Mouse (Mus musculus): ENCODE data around the gene Fbf1. TPM values are rescaled to one million over a fixed set of nuclear protein-coding genes. Genes with fewer than 3 reads are reported as not detected.
"Not testable (repeated sequence)": the region's sequence is repeated elsewhere in the genome, so short reads cannot be mapped to it uniquely, and the experiment has no call there.

Fbf1 gene
- polyA plus RNA-seq, 1 experiment = 37.8 TPM

DNA sequence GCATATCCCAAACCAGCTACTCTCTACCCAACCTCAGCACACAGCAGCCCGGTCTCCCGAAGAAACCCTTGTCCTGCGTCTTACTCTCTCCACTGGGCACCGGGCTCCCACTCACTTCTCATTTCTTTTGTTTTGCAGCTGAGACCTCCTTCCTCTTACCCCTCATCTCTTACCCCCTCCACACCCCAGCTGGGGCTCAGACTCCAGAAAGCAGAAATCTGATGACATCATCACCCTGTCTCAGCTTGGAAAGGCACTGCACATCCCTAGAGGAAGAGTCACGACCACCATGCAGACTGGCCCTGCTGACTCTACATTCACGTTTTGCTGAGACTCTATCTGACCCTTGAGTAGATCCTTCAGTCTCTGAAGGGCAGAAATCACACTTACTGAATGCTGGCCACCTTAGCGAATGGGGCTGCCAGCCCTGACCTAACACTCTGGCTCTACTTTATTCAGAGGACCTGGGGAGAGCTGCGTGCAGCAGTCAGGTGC lies 37.9 kb downstream of the Fbf1 start:
- peaks cover 82% of the 10 kb centered on the region for H3K36me3 ChIP-seq (replicated peaks; ENCODE audit: low read length)
- TF ChIP-seq FLI1 (IDR thresholded peaks at IDR 0.05; ENCODE audit: low read length) (no peak), GATA1 (IDR thresholded peaks at IDR 0.05; ENCODE audit: borderline replicate concordance, low read length) (no peak)
- H3K27me3 ChIP-seq (replicated peaks) = no peaks in the 10 kb centered on the region

DNA sequence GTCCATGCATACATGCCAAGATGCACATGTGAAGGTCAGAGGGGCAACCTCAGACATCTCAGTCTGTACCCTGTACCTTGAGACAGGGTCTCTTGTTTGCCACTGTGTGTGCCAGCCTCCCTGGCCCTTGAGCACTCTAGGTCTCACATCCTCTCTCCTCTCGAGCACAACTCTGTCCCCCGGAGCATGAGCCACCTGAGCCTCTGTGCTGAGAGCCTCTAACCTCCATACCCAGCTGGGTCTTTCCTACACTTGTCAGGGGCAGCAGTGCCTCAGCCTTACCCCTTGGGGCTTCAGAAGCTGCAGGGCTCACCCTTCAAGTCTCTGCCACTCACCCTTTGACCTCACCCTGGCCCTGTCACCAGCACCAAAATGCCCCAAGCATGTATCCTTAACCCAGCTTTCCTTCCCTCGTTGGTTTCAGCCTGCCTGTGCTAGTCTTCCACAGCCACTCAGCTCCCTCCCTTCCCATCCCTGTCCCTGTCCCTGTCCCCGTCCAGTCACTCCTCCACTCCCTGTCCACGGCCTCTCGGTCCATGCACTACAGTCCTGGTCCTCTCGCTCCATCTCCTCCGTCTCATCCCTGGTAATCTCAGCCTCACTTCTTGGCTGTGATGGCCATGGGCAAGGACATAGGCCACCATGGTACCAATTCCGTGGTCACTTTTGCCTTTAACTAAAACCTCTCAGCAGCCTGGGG lies 38.7 kb downstream of the Fbf1 start:
- peaks cover 80% of the 10 kb centered on the region for H3K36me3 ChIP-seq (replicated peaks; ENCODE audit: low read length)
- no peaks in the 10 kb centered on the region for H3K27me3 ChIP-seq (replicated peaks)
- peaks cover 12% of the 10 kb centered on the region for H3K9me3 ChIP-seq
- H3K4me1 ChIP-seq = peaks cover 82% of the 10 kb centered on the region
- H3K4me3 ChIP-seq (replicated peaks) = peak overlapping the region; percentile 98
- TF ChIP-seq FLI1 (IDR thresholded peaks at IDR 0.05; ENCODE audit: low read length) (no peak), GATA1 (IDR thresholded peaks at IDR 0.05; ENCODE audit: borderline replicate concordance, low read length) (no peak)

More for the DNA sequence above, 37.9 kb downstream of the Fbf1 start:
- H3K9me3 ChIP-seq = peaks cover 12% of the 10 kb centered on the region
- peak overlapping the region; percentile 98 for H3K4me3 ChIP-seq (replicated peaks)
- H3K4me1 ChIP-seq = peaks cover 85% of the 10 kb centered on the region

DNA sequence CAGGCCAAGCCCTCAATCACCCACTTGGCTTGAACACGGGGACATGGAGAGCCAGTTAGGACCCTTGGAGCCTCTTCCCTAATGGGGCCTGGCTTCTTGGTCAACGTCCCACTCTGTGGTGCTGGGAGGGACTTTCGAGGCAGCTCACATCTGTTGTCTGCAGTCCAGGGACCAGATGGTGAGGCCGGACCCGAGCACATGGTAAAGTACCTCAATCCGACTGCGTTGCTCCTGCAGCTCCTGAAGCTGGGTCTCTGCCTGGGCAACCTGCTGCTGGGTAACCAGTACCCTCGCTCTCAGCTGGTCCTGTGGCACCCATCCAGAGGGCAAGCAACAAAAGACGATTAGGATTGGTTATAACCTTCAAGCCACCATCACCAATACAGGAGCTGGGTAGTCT lies 40.0 kb downstream of the Fbf1 start:
- H3K4me1 ChIP-seq = peaks cover 70% of the 10 kb centered on the region
- no peak overlapping the region for H3K4me3 ChIP-seq (replicated peaks)
- H3K9me3 ChIP-seq = peaks cover 12% of the 10 kb centered on the region
- no peaks in the 10 kb centered on the region for H3K27me3 ChIP-seq (replicated peaks)
- TF ChIP-seq GATA1 (IDR thresholded peaks at IDR 0.05; ENCODE audit: borderline replicate concordance, low read length) (no peak), FLI1 (IDR thresholded peaks at IDR 0.05; ENCODE audit: low read length) (no peak)
- H3K36me3 ChIP-seq (replicated peaks; ENCODE audit: low read length) = peaks cover 81% of the 10 kb centered on the region

DNA sequence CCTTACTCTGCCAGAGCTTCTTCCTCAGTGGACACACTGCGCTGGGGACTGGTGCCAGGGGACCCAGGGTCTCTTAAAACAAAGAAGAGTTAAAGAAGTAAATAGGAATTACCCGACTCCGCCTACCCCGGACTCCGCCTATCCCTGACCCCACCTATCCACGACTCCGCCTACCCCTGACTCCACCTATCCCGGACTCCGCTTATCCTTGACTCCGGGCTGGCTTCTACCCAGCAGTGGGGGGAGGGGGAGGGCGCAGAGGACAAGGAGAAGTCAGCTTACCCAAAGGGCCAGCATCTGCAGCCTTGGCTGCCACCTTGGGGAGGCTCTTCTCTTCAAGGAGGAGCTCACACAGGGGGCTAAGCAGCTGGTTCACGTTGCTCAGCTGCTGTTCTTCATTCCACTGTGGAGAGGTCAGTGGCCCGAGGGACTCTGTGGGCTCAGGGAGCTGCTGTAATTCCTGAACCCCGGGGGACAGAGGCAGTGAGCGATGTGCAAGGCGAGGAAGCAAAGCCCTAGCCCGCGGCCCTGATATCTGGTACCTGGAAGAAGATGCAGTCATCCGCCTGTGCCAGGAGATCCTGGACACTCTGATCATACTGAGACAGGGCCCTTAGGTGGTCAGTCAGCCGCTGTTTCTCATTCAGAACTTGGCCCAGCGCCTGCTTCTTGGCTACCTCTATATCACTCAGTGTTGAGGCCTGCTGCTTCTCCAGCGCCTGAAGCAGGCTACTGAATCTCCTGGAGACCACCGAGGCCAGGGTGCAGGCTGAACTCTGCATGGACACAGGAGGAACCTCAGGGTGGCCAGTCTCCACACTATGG lies 40.6 kb downstream of the Fbf1 start, which contains the start of gene Trim47:
TSS of gene Trim47 (minus strand) at position 55 of the 825 bp plus-strand sequence.
- peaks cover 64% of the 10 kb centered on the region for H3K4me1 ChIP-seq
- H3K9me3 ChIP-seq = peaks cover 12% of the 10 kb centered on the region
- peaks cover 81% of the 10 kb centered on the region for H3K36me3 ChIP-seq (replicated peaks; ENCODE audit: low read length)
- TF ChIP-seq GATA1 (IDR thresholded peaks at IDR 0.05; ENCODE audit: borderline replicate concordance, low read length) (no peak), FLI1 (IDR thresholded peaks at IDR 0.05; ENCODE audit: low read length) (no peak)
- H3K4me3 ChIP-seq (replicated peaks) = no peak within 1 kb of the TSS
- no peaks in the 10 kb centered on the region for H3K27me3 ChIP-seq (replicated peaks)

DNA sequence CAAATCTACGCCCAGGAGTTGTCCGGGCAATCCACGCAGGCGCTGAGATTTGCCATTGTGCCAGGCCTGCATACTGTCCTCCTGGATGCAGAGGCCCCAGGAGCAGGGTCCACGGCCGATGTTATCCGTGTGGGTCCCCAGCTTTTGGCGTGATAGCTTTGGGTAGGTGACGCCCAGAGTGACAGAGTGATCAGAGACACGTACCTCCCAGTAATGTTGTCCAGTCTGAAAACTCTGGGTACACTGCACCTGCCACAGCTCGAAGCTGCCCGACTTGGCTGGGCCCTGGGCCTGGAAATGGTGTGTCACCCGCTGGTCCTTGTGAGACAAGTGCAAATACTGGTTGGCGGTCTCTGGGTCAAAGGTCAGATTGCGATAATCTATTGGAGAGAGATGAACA lies 41.7 kb downstream of the Fbf1 start:
- no peak overlapping the region for H3K4me3 ChIP-seq (replicated peaks)
- H3K9me3 ChIP-seq = peaks cover 12% of the 10 kb centered on the region
- H3K27me3 ChIP-seq (replicated peaks) = no peaks in the 10 kb centered on the region
- H3K36me3 ChIP-seq (replicated peaks; ENCODE audit: low read length) = peaks cover 74% of the 10 kb centered on the region
- H3K4me1 ChIP-seq = peaks cover 56% of the 10 kb centered on the region
- TF ChIP-seq FLI1 (IDR thresholded peaks at IDR 0.05; ENCODE audit: low read length) (no peak), GATA1 (IDR thresholded peaks at IDR 0.05; ENCODE audit: borderline replicate concordance, low read length) (no peak)

DNA sequence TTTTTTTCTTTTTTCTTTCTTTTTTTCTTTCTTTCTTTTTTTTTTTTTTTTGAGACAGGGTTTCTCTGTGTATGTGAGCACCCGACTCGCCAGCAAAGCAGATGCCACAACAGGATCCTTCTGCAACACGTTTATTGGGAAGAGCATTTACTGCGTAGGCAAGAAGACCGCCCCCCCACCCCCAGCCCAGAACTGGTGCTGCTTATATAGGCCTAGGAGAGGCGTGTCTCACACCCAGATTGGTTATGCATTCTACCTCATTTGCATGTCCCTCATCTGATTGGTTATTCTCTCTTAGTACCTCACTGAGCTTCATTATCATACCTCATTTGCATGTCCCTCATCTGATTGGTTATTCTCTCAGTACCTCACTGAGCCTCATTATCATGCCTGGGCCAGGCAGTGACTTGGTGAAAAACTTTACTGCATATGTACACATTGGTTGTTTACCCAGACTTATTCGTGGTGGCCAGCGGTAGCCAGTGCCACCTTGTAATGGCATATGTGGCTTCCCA lies 46.2 kb downstream of the Fbf1 start:
- Histone ChIP-seq H3K9me3 (peaks cover 12% of the 10 kb centered on the region), H3K36me3 (replicated peaks; ENCODE audit: low read length) (peaks cover 79% of the 10 kb centered on the region), H3K4me1 (peaks cover 21% of the 10 kb centered on the region)
- H3K27me3 ChIP-seq (replicated peaks); H3K4me3 ChIP-seq (replicated peaks): not testable (repeated sequence)

DNA sequence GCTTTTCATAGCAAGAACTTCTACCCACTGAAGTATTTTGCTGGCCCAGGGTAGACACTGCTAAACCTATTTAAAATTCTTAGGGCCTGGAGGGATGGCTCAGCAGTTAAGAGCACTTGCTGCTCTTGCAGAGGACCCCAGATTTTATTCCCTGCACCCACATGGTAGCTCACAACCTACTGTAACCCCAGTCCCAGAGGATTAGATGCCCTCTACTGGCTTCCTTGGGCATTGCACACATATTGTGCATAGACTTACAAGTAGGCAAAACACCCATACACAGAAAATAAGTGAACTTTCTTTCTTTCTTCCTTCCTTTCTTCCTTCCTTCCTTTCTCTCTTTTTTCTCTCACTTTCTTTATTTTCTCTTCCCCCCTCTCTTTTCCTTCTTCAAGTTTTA lies 50.1 kb downstream of the Fbf1 start:
- Histone ChIP-seq H3K9me3 (no peaks in the 10 kb centered on the region; the same call in 1 of the 2 replicates), H3K27me3 (replicated peaks) (no peaks in the 10 kb centered on the region), H3K36me3 (replicated peaks; ENCODE audit: low read length) (peaks cover 51% of the 10 kb centered on the region), H3K4me1 (peaks cover 28% of the 10 kb centered on the region), H3K4me3 (replicated peaks) (no peak overlapping the region)
- TF ChIP-seq GATA1 (IDR thresholded peaks at IDR 0.05; ENCODE audit: borderline replicate concordance, low read length) (no peak), FLI1 (IDR thresholded peaks at IDR 0.05; ENCODE audit: low read length) (no peak)

DNA sequence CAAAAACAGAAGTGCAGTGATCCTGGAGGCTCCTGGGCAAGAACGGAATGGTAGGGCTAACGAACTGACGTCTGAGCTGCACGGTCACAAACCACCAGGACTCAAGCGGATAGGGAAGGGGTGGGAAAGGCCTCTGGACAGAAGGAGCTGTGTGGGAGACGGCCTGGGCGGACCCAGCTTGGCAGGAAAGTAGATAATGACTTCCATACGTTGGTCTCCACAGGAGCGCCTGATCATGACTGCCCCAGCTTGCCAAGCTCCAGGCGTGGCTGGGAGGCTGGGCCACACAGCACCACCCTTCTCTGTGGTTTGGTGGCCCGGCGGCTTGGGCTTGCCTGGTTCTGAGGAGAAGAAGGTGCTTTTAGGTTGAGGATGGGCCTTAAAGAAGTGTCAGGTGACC lies 50.7 kb downstream of the Fbf1 start:
- Histone ChIP-seq H3K4me1 (peaks cover 31% of the 10 kb centered on the region), H3K36me3 (replicated peaks; ENCODE audit: low read length) (peaks cover 45% of the 10 kb centered on the region), H3K4me3 (replicated peaks) (peak overlapping the region; percentile 33), H3K9me3 (no peaks in the 10 kb centered on the region; the same call in 1 of the 2 replicates), H3K27me3 (replicated peaks) (no peaks in the 10 kb centered on the region)
- TF ChIP-seq FLI1 (IDR thresholded peaks at IDR 0.05; ENCODE audit: low read length) (no peak), GATA1 (IDR thresholded peaks at IDR 0.05; ENCODE audit: borderline replicate concordance, low read length) (no peak)

DNA sequence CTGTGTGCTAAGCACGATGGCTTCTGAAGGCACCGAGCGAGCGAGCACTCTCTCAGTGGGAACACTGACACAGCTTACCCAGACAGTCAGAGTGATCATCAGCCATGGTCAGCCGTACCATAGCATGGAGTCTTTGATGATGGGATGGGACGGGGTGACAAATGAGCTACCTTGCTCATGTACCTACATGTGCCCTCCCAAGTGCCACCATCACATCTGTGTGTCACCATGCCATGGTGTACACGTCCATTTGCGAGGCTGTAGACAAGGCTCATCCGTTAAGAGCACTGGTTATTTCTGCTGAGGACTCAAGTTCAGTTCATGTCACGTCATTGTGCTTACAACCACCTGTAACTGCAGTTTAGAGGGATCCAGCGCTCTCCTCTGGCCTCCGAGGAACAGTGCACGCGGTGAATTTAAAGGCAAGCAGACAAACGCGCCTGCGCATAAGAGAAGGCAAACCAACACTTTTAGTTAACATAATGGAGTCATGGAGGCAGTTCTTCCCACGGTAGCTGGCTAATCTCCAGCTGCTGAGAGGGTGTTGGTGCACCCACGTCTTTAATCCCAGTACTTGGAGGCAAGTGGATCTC lies 56.3 kb downstream of the Fbf1 start:
- Histone ChIP-seq H3K4me3 (replicated peaks) (peak overlapping the region; percentile 82), H3K4me1 (peaks cover 70% of the 10 kb centered on the region), H3K36me3 (replicated peaks; ENCODE audit: low read length) (peaks cover 38% of the 10 kb centered on the region), H3K9me3 (no peaks in the 10 kb centered on the region), H3K27me3 (replicated peaks) (peaks cover 21% of the 10 kb centered on the region)
- TF ChIP-seq GATA1 (IDR thresholded peaks at IDR 0.05; ENCODE audit: borderline replicate concordance, low read length) (no peak), FLI1 (IDR thresholded peaks at IDR 0.05; ENCODE audit: low read length) (no peak)
